Mouse (Mus musculus): ENCODE data around the gene Olfr270. TPM values are rescaled to one million over a fixed set of nuclear protein-coding genes. Genes with fewer than 3 reads are reported as not detected.

Olfr270 gene
- not detected for total RNA-seq (2023)

DNA sequence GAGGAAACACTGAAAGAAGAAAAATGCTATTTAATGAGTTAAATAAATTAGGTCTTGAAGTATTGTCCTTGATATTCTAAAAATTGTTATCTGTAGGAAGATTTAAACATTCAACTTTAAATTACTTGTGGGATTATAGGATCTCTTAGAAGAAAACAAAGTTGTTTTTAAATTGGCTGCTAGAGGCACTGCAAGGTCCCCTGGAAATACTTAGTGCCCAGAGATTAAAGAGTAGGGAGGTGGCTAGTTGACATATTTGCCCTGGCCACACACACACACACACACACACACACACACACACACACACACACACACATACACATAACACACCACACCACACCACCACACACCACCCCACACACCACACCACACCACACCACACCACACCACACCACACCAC lies at the start of gene Olfr270:
Gene Olfr270 (plus strand): TSS at position 301 of the 400 bp plus-strand sequence.

DNA sequence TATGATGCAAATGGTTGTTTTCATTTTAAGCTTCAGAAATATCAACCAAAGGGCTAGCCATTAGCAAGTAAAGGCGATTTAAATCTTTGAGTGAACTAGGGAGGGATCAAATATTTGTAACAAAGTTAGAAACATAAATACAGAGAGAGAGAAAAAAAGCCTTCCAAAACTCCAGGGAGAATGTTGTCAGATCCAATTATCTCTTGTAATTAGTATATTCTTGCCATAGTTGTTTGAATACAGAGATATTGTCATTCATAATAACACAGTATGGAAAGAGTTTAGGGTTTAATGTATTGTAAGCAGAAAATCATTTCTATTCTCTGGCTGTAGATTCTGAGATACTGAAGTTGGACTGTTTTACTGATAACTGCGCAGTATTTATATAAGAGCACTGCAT lies 45.3 kb upstream of the Olfr270 start, which contains the start of gene Olfr272:
Gene Olfr272 (minus strand): TSS at position 101 of the 400 bp plus-strand sequence.

DNA sequence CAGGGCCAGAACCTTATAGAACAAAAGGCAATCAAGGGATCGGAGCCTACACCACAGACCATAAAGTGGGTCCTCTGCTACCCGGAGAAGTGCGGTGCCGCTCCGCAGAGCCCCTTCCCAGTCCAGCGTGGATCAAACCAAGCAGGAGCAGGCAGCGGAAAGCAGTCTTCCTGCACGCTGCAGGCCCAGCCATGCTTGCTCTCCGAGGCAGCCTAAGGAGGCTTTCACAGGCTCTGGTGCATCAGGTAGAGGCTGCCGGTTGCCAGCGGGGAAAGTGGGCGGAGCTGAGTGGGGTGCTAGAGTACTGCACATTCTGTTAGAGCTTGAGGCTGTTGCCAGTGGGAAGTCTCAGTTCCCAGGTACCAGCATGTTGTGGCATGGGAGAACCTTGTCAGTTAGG lies 24.9 kb downstream of the Olfr270 start, which contains the start of gene Nipsnap3a:
Gene Nipsnap3a (plus strand): TSS at position 25 of the 400 bp plus-strand sequence.

DNA sequence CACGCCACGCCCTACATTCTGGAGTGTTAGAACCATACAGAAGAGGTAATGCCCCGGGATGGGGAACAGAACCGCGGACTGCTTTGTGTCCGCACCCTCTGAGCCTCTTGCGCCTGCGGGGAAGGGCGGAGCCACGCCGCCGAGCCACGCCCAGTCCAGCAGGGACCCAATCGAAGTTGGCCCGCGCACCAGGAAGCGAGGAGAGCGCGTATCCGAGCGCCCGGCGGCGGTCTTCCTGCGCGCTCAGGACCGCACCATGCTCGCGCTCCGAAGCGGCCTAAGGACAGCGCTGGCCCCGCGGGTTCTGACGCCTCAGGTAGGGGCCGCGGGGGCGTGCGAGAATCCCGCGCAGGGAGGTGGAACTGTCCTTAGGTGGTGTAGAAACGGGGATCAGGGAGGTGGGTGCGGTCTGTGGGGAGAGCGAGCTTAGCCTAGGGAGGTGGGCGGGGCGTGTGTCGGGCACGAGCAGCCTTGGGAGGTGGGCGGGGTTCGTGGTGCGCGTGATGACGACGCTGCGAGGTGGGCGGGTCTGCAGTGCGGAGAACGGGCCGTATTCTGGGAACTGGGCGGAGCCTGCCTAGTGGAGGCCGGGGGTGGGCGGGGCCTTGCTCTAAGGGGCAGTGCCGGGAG lies 47.5 kb downstream of the Olfr270 start, which contains the start of gene Nipsnap3b:
Gene Nipsnap3b (plus strand): TSS at position 149 of the 630 bp plus-strand sequence.

Other genes starting within 250 kb of the Olfr270 start
- gene Olfr275, start 149.9 kb upstream of the Olfr270 start, total RNA-seq (2023): not detected
- not detected for gene Olfr273, start 105.3 kb upstream of the Olfr270 start, total RNA-seq (2023)
- gene Olfr272, start 45.4 kb upstream of the Olfr270 start, total RNA-seq (2023): not detected
- gene Nipsnap3a, start 24.7 kb downstream of the Olfr270 start, total RNA-seq (2023): not detected
- 10 to 100 TPM; 35.8 to 48.5 TPM for gene Nipsnap3b, start 47.3 kb downstream of the Olfr270 start, total RNA-seq (2023)
- gene Abca1, start 195.3 kb downstream of the Olfr270 start, total RNA-seq (2023): 100 to 1,000 TPM in 1 of 2 experiments, 10 to 100 TPM in 1; 94.1 to 103 TPM

Data from B cell, adult 67 days (primary cell).